Mouse (Mus musculus) lung, postnatal 0 days (tissue): Measurements from ENCODE around the gene Tac1.

Source experiments
- CTCF ChIP-seq: IDR thresholded peaks from 2 replicates; pipeline ENCODE4 v1.5.1; 2016; ENCODE audit warnings: antibody characterized with exemption, mild to moderate bottlenecking
- EP300 ChIP-seq: IDR thresholded peaks from 2 replicates; pipeline ENCODE4 v1.6.1; 2016; ENCODE audit warnings: antibody characterized with exemption, mild to moderate bottlenecking, control low read depth

DNA sequence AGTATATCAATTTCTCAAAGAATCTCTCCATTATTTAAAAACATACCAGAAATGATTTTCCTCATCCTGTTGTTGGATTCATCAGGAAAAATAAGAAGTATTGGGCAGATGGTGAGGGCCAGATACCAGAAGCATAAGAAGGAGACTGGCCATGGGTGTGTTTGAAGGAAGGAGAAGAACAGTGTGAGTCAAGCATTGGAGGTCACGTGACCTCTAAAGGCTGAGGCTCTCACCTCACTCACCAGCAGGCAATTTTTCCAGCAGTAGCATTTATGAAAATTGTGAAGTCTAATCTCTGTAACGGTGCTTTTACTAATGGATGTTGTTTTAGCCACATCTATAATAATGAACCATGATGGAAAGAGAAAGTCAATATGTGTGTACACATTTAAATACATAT, 39.8 kb downstream of the Tac1 start:
- TF ChIP-seq CTCF (no peak), EP300 (no peak)
